8 mouse cellular contexts compared by ENCODE assay signal in the genomic region with DNA sequence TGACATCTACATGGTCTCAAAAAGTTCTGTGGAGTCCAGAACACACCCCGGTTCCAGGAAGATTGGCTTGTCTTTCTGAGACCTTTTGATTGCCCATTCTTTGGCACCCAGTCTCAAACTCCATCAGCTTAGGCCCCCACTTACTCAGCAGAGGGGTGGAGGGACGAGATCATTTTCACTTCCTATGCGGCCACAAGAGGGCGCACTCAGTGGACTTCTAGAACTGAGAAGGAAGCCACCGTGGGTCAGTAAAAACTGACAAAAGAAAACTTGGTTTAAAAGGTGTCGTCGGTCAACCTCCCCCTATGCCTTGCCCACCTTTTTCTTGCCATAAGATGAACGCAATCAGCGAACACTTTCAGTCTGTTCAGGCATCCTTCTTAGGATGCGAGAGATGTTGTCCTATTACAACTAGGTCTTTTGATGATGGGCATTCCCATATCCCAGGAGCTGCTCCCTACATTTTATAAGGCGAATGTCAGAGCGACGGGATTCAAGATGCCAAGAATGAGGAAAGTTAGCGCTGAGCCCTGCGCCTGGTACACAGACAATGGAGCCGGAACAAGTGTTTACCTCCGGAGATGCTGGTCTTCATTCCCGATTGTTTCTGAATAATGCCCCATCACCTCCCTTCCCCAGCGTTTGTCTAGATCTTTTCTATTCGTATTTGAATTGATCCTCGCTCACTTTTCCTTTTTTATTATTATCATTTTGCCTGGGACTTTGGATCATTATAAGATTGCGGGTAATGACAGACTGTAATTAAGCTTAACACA. TPM values are rescaled to one million over a fixed set of nuclear protein-coding genes. Genes with fewer than 3 reads are reported as not detected.
DNase-seq lines count a peak whose midpoint lies in the region; ATAC-seq and TF ChIP-seq lines count a peak whose summit lies in the region.

No protein-coding gene starts in this region.

- no peaks in the 10 kb centered on the region for H3K9me3 ChIP-seq in intestine, postnatal 0 days (ENCODE audit: control insufficient read depth)
- H3K9me3 ChIP-seq in midbrain, embryonic 11.5 days (ENCODE audit: control insufficient read depth, low read length), result no peaks in the 10 kb centered on the region

- H3K4me3 ChIP-seq in intestine, postnatal 0 days (ENCODE audit: low read depth, low read length), result peak overlapping the region; percentile 20
- peak overlapping the region; percentile 24 for H3K4me3 ChIP-seq in midbrain, embryonic 11.5 days (ENCODE audit: low read depth, low read length)

- WGBS in intestine, postnatal 0 days, result 32% methylated on average over 22 of the region's 22 CpGs
- WGBS in midbrain, embryonic 11.5 days, result 21% methylated on average over 22 of the region's 22 CpGs

- H3K9ac ChIP-seq in intestine, postnatal 0 days (ENCODE audit: low read depth, low read length), result no peak overlapping the region
- peak overlapping the region; percentile 55 for H3K9ac ChIP-seq in midbrain, embryonic 11.5 days (ENCODE audit: low read length)

- TF ChIP-seq CTCF in intestine, postnatal 0 days (IDR thresholded peaks at IDR 0.05; ENCODE audit: low read depth), result peak; percentile 86

- intact Hi-C loops in gastrocnemius, postnatal 36 days (cut with DNase I), result loop anchor here (2.0 to 5.0 kb wide), 2 partner anchors 117 to 142 kb away; no protein-coding TSS in a partner anchor
- intact Hi-C loops in left cerebral cortex, postnatal 36 days (cut with DNase I), result loop anchor here (5.0 to 10.0 kb wide), 4 partner anchors 38 to 398 kb away; no protein-coding TSS in a partner anchor

- ATAC-seq in monocyte, adult 5-6 weeks (replicated peaks; ENCODE audit: insufficient number of reproducible peaks, low FRiP score, low TSS enrichment, poor library complexity, severe bottlenecking), result no peak
- no peak for ATAC-seq in intestine, postnatal 0 days
- peak; percentile 62 for ATAC-seq in midbrain, embryonic 11.5 days (ENCODE audit: low FRiP score)

- no peaks in the 10 kb centered on the region for H3K27me3 ChIP-seq in intestine, postnatal 0 days (replicated peaks; ENCODE audit: control insufficient read depth, insufficient read depth, low read length)
- H3K27me3 ChIP-seq in midbrain, embryonic 11.5 days (ENCODE audit: control insufficient read depth, insufficient read depth, low read length), result no peaks in the 10 kb centered on the region

- H3K36me3 ChIP-seq in intestine, postnatal 0 days (ENCODE audit: control insufficient read depth, insufficient read depth), result no peaks in the 10 kb centered on the region
- no peaks in the 10 kb centered on the region for H3K36me3 ChIP-seq in midbrain, embryonic 11.5 days (ENCODE audit: control insufficient read depth, insufficient read depth, low read length)

- peak; percentile 6 to 20 for DNase-seq in monocyte, adult 2 months (ENCODE audit: low read depth in 1 of 2, low spot score in 2 of 2)
- peak; percentile 89 for DNase-seq in embryo, embryonic 10.5 days (ENCODE audit: low spot score)
- DNase-seq in gastrocnemius, postnatal 36 days, result peak; percentile 51 to 65
- DNase-seq in left cerebral cortex, postnatal 36 days (ENCODE audit: low spot score in 2 of 2), result peak; percentile 54 to 68
- peak; percentile 98 for DNase-seq in midbrain, embryonic 11.5 days (ENCODE audit: low spot score, missing footprints)
- peak; percentile 19 to 23 for DNase-seq in spleen, postnatal 36 days (ENCODE audit: low spot score in 2 of 2)

- H3K4me2 ChIP-seq in intestine, postnatal 0 days (replicated peaks; ENCODE audit: low read depth), result peak overlapping the region; percentile 57
- peak overlapping the region; percentile 74 for H3K4me2 ChIP-seq in midbrain, embryonic 11.5 days

- H3K4me1 ChIP-seq in intestine, postnatal 0 days (replicated peaks; ENCODE audit: control insufficient read depth, insufficient read depth, low read length), result no peaks in the 10 kb centered on the region
- peaks cover 2% of the 10 kb centered on the region; the same call in 1 of the 2 replicates for H3K4me1 ChIP-seq in midbrain, embryonic 11.5 days (ENCODE audit: control insufficient read depth, insufficient read depth, low read length)

- H3K27ac ChIP-seq in intestine, postnatal 0 days (ENCODE audit: low read depth, low read length), result no peak overlapping the region
- no peak overlapping the region for H3K27ac ChIP-seq in midbrain, embryonic 11.5 days (ENCODE audit: low read depth, low read length)

RNA-seq across cellular contexts. Expression of a gene that starts 44.1 kb away (rescaled TPM):
- total RNA-seq in monocyte, adult 5-6 weeks (2017), result not detected in 3 replicates
- 1 to 10 TPM; 1.3 to 1.5 TPM for total RNA-seq in gastrocnemius, postnatal 36 days (2021)
- 3.0 and 3.3 TPM in 2 replicates for polyA plus RNA-seq in intestine, postnatal 0 days (2015; fragmentation: Nextera tagmentation; extraction: Ambion mirVana)
- 10 to 100 TPM; 65.0 to 73.3 TPM for total RNA-seq in left cerebral cortex, postnatal 36 days (2021)
- 2.4 and 3.1 TPM in 2 replicates for polyA plus RNA-seq in midbrain, embryonic 11.5 days (2014; fragmentation: Nextera tagmentation; extraction: Ambion mirVana)

RNA-seq across cellular contexts. Expression of a gene that starts 50.8 kb away (rescaled TPM):
- total RNA-seq in monocyte, adult 5-6 weeks (2017), result 0.10 TPM in 1 of 3 replicates, not detected in the others
- 1 to 10 TPM; 1.3 to 1.9 TPM for total RNA-seq in gastrocnemius, postnatal 36 days (2021)
- 1.8 and 2.0 TPM in 2 replicates for polyA plus RNA-seq in intestine, postnatal 0 days (2015; fragmentation: Nextera tagmentation; extraction: Ambion mirVana)
- total RNA-seq in left cerebral cortex, postnatal 36 days (2021), result 10 to 100 TPM; 52.5 to 56.3 TPM
- polyA plus RNA-seq in midbrain, embryonic 11.5 days (2014; fragmentation: Nextera tagmentation; extraction: Ambion mirVana), result 0.92 and 1.3 TPM in 2 replicates

Comparison
In these comparisons a context has a peak if more than half of its experiments do, and no peak if none do; other contexts are left out.
1. DNase-seq: peak in every context shown above with its lines; median percentile 98 in midbrain, embryonic 11.5 days; 89 in embryo, embryonic 10.5 days; 61 in left cerebral cortex, postnatal 36 days; 58 in gastrocnemius, postnatal 36 days; 21 in spleen, postnatal 36 days; 13 in monocyte, adult 2 months.
2. RNA of a gene that starts 44.1 kb away (total RNA-seq): 65.0 to 73.3 TPM in left cerebral cortex, postnatal 36 days; 1.3 to 1.5 TPM in gastrocnemius, postnatal 36 days and not detected in monocyte, adult 5-6 weeks; every median in the first group is over 10 times any median in the second.
3. RNA of a gene that starts 50.8 kb away (total RNA-seq): 52.5 to 56.3 TPM in left cerebral cortex, postnatal 36 days; 1.3 to 1.9 TPM in gastrocnemius, postnatal 36 days and 0.10 TPM in monocyte, adult 5-6 weeks; every median in the first group is over 10 times any median in the second.